Mouse (Mus musculus): Measurements from ENCODE around the gene Ccdc40. TPM values are rescaled to one million over a fixed set of nuclear protein-coding genes. Genes with fewer than 3 reads are reported as not detected.

Ccdc40 gene
- polyA plus RNA-seq, 2 experiments: 2.1 to 2.5 TPM

- H3K9me3 ChIP-seq (ENCODE audit: control insufficient read depth, low read length): no peaks in the 10 kb centered on the region
- 85% methylated on average over 9 of the region's 9 CpGs for WGBS
- no peak overlapping the region for H3K4me3 ChIP-seq (replicated peaks; ENCODE audit: low read length)
- H3K36me3 ChIP-seq (ENCODE audit: control insufficient read depth, insufficient read depth, low read length): no peaks in the 10 kb centered on the region; the same call in 1 of the 2 replicates
- H3K4me2 ChIP-seq (replicated peaks; ENCODE audit: low read depth, low read length, severe bottlenecking): no peak overlapping the region
- no peak overlapping the region for H3K27ac ChIP-seq (replicated peaks; ENCODE audit: low read depth, low read length)
- H3K9ac ChIP-seq (ENCODE audit: low read depth, low read length, severe bottlenecking): no peak overlapping the region
- no peak for TF ChIP-seq POLR2A (IDR thresholded peaks at IDR 0.05; ENCODE audit: borderline replicate concordance, extremely low read depth, insufficient read depth, insufficient read length)
- peaks cover 30% of the 10 kb centered on the region for H3K4me1 ChIP-seq (ENCODE audit: control insufficient read depth, insufficient read depth, low read length)
- no peak for DNase-seq (ENCODE audit: low spot score)
- no peaks in the 10 kb centered on the region for H3K27me3 ChIP-seq (ENCODE audit: control insufficient read depth, insufficient read depth, low read length)
- ATAC-seq (ENCODE audit: low FRiP score, low read depth): no peak
Measured at GRCm38 (mm10) chr11:119191606-119192081, 36.7 kb upstream of the Ccdc40 start.

GRCm38 (mm10) chr11:119192176-119192575, 36.2 kb upstream of the Ccdc40 start:
- no peak overlapping the region for H3K4me2 ChIP-seq (replicated peaks; ENCODE audit: low read depth, low read length, severe bottlenecking)
- ATAC-seq (ENCODE audit: low FRiP score, low read depth) (no peak), DNase-seq (ENCODE audit: low spot score) (no peak)
- H3K36me3 ChIP-seq (ENCODE audit: control insufficient read depth, insufficient read depth, low read length): peaks cover 5% of the 10 kb centered on the region; the same call in 1 of the 2 replicates
- no peaks in the 10 kb centered on the region for H3K9me3 ChIP-seq (ENCODE audit: control insufficient read depth, low read length)
- peaks cover 28% of the 10 kb centered on the region for H3K4me1 ChIP-seq (ENCODE audit: control insufficient read depth, insufficient read depth, low read length)
- no peak overlapping the region for H3K27ac ChIP-seq (replicated peaks; ENCODE audit: low read depth, low read length)
- H3K4me3 ChIP-seq (replicated peaks; ENCODE audit: low read length): no peak overlapping the region
- 78% methylated on average over 5 of the region's 5 CpGs for WGBS
- H3K9ac ChIP-seq (ENCODE audit: low read depth, low read length, severe bottlenecking): no peak overlapping the region
- no peaks in the 10 kb centered on the region for H3K27me3 ChIP-seq (ENCODE audit: control insufficient read depth, insufficient read depth, low read length)
- TF ChIP-seq POLR2A (IDR thresholded peaks at IDR 0.05; ENCODE audit: borderline replicate concordance, extremely low read depth, insufficient read depth, insufficient read length): no peak

- H3K36me3 ChIP-seq (ENCODE audit: control insufficient read depth, insufficient read depth, low read length): peaks cover 7% of the 10 kb centered on the region; the same call in 1 of the 2 replicates
- TF ChIP-seq POLR2A (IDR thresholded peaks at IDR 0.05; ENCODE audit: borderline replicate concordance, extremely low read depth, insufficient read depth, insufficient read length): no peak
- no peak overlapping the region for H3K9ac ChIP-seq (ENCODE audit: low read depth, low read length, severe bottlenecking)
- ATAC-seq (ENCODE audit: low FRiP score, low read depth): no peak
- H3K9me3 ChIP-seq (ENCODE audit: control insufficient read depth, low read length): no peaks in the 10 kb centered on the region
- WGBS: 83% methylated on average over 9 of the region's 9 CpGs
- DNase-seq (ENCODE audit: low spot score): no peak
- H3K27ac ChIP-seq (replicated peaks; ENCODE audit: low read depth, low read length): no peak overlapping the region
- no peaks in the 10 kb centered on the region for H3K27me3 ChIP-seq (ENCODE audit: control insufficient read depth, insufficient read depth, low read length)
- H3K4me1 ChIP-seq (ENCODE audit: control insufficient read depth, insufficient read depth, low read length): peaks cover 23% of the 10 kb centered on the region
- no peak overlapping the region for H3K4me2 ChIP-seq (replicated peaks; ENCODE audit: low read depth, low read length, severe bottlenecking)
- no peak overlapping the region for H3K4me3 ChIP-seq (replicated peaks; ENCODE audit: low read length)
Measured at GRCm38 (mm10) chr11:119192605-119193004, 35.8 kb upstream of the Ccdc40 start.

- no peak for TF ChIP-seq POLR2A (IDR thresholded peaks at IDR 0.05; ENCODE audit: borderline replicate concordance, extremely low read depth, insufficient read depth, insufficient read length)
- no peak overlapping the region for H3K4me2 ChIP-seq (replicated peaks; ENCODE audit: low read depth, low read length, severe bottlenecking)
- H3K36me3 ChIP-seq (ENCODE audit: control insufficient read depth, insufficient read depth, low read length): peaks cover 21% of the 10 kb centered on the region
- H3K9ac ChIP-seq (ENCODE audit: low read depth, low read length, severe bottlenecking): no peak overlapping the region
- H3K27me3 ChIP-seq (ENCODE audit: control insufficient read depth, insufficient read depth, low read length): no peaks in the 10 kb centered on the region
- H3K4me3 ChIP-seq (replicated peaks; ENCODE audit: low read length): no peak overlapping the region
- no peak overlapping the region for H3K27ac ChIP-seq (replicated peaks; ENCODE audit: low read depth, low read length)
- no peak for ATAC-seq (ENCODE audit: low FRiP score, low read depth)
- DNase-seq (ENCODE audit: low spot score): no peak
- peaks cover 6% of the 10 kb centered on the region; the same call in 1 of the 2 replicates for H3K4me1 ChIP-seq (ENCODE audit: control insufficient read depth, insufficient read depth, low read length)
- H3K9me3 ChIP-seq (ENCODE audit: control insufficient read depth, low read length): no peaks in the 10 kb centered on the region
- WGBS: 89% methylated on average over 18 of the region's 18 CpGs
Measured at GRCm38 (mm10) chr11:119197618-119198563, 30.5 kb upstream of the Ccdc40 start.

- Histone ChIP-seq H3K27ac (replicated peaks; ENCODE audit: low read depth, low read length) (no peak overlapping the region), H3K9me3 (ENCODE audit: control insufficient read depth, low read length) (no peaks in the 10 kb centered on the region), H3K36me3 (ENCODE audit: control insufficient read depth, insufficient read depth, low read length) (peaks cover 27% of the 10 kb centered on the region), H3K4me2 (replicated peaks; ENCODE audit: low read depth, low read length, severe bottlenecking) (no peak overlapping the region), H3K27me3 (ENCODE audit: control insufficient read depth, insufficient read depth, low read length) (no peaks in the 10 kb centered on the region), H3K4me1 (ENCODE audit: control insufficient read depth, insufficient read depth, low read length) (peaks cover 4% of the 10 kb centered on the region; the same call in 1 of the 2 replicates), H3K9ac (ENCODE audit: low read depth, low read length, severe bottlenecking) (no peak overlapping the region), H3K4me3 (replicated peaks; ENCODE audit: low read length) (no peak overlapping the region)
- TF ChIP-seq POLR2A (IDR thresholded peaks at IDR 0.05; ENCODE audit: borderline replicate concordance, extremely low read depth, insufficient read depth, insufficient read length): no peak
- 52% methylated on average over 23 of the region's 26 CpGs for WGBS
- ATAC-seq (ENCODE audit: low FRiP score, low read depth) (no peak), DNase-seq (ENCODE audit: low spot score) (no peak)
Measured at GRCm38 (mm10) chr11:119198564-119199232, 29.7 kb upstream of the Ccdc40 start.

Measured in limb, embryonic 14.5 days (tissue).